ENCODE assay signal across 26 mouse cellular contexts in genomic region chr13:75785726-75786125, GRCm38 (mm10). TPM values are rescaled to one million over a fixed set of nuclear protein-coding genes. Genes with fewer than 3 reads are reported as not detected.
A peak's percentile ranks its signal among the peaks of the same experiment; 100 is the strongest.
DNase-seq lines count a peak whose midpoint lies in the region.
"Had no signal": no experiment of that assay in that cellular context is flagged by ENCODE, and none has a peak within 500 bp of the region (broad histone marks: within the 10 kb centered on the region; RNA-seq: fewer than 3 reads in every experiment).

No protein-coding gene starts in this region.

- intact Hi-C loops in heart, postnatal 36 days (cut with DNase I) = no loop called here

- H3K4me1 ChIP-seq in heart, embryonic 10.5 days = no peaks in the 10 kb centered on the region
- H3K4me1 ChIP-seq: forebrain, embryonic 10.5 days; forebrain, embryonic 13.5 days; heart, embryonic 15.5 days had no signal

- H3K4me3 ChIP-seq in heart, embryonic 10.5 days = no peak overlapping the region
- H3K4me3 ChIP-seq: forebrain, embryonic 10.5 days; forebrain, embryonic 13.5 days; heart, embryonic 12.5 days; heart, embryonic 15.5 days had no signal

- DNase-seq in gastrocnemius, adult 18-20 months (ENCODE audit: low spot score) = peak; percentile 63
- no peak for DNase-seq in gastrocnemius, postnatal 4 days (ENCODE audit: low spot score in 2 of 2)
- peak; percentile 33 for DNase-seq in heart, embryonic 10.5 days (ENCODE audit: low spot score)
- DNase-seq in heart, postnatal 36 days = no peak
- peak; percentile 72 for DNase-seq in skeletal muscle tissue, adult 2 months (ENCODE audit: low read depth, low spot score)
- no peak for DNase-seq in ovary, adult 18-20 months (ENCODE audit: low spot score)
- DNase-seq: adrenal gland, postnatal 14 days; B cell, adult 2 months; cerebellum, adult 11-12 months; cerebellum, adult 8-10 months; cerebellum, postnatal 10 days; cerebellum, postnatal 36 days; embryo, embryonic 11 days; heart, adult 11 months; heart, postnatal 10 days; heart, postnatal 4 days; kidney, adult 18-20 months had no signal

- H3K27ac ChIP-seq in heart, embryonic 10.5 days = no peak overlapping the region
- H3K27ac ChIP-seq: forebrain, embryonic 10.5 days; forebrain, embryonic 13.5 days; heart, embryonic 15.5 days; hindbrain, embryonic 14.5 days; hindbrain, postnatal 0 days had no signal

- no peaks in the 10 kb centered on the region for H3K36me3 ChIP-seq in heart, embryonic 10.5 days
- H3K36me3 ChIP-seq: forebrain, embryonic 10.5 days; G1E; heart, embryonic 12.5 days; heart, embryonic 15.5 days had no signal

- WGBS in heart, embryonic 10.5 days = 59% methylated on average over 4 of the region's 4 CpGs

- H3K9me3 ChIP-seq in heart, embryonic 10.5 days = no peaks in the 10 kb centered on the region
- H3K9me3 ChIP-seq: forebrain, embryonic 10.5 days; forebrain, embryonic 13.5 days; G1E; heart, embryonic 12.5 days; heart, embryonic 15.5 days had no signal

- no peaks in the 10 kb centered on the region for H3K27me3 ChIP-seq in heart, embryonic 10.5 days (ENCODE audit: insufficient read depth, poor library complexity, severe bottlenecking)
- H3K27me3 ChIP-seq: CH12.LX; forebrain, embryonic 13.5 days; heart, embryonic 12.5 days; heart, embryonic 15.5 days; Patski had no signal

RNA-seq across cellular contexts. Expression of gene Glrx, which starts 53.9 kb away (rescaled TPM):
- 10 to 100 TPM; 29.0 to 31.2 TPM for total RNA-seq in gastrocnemius, adult 18-20 months (2021)
- 10 to 100 TPM; 32.5 to 32.7 TPM for total RNA-seq in gastrocnemius, postnatal 4 days (2021)
- 50.6 and 74.5 TPM in 2 replicates for polyA plus RNA-seq in heart, embryonic 10.5 days (2016; fragmentation: Nextera tagmentation; extraction: Ambion mirVana)
- 10 to 100 TPM; 40.3 to 46.3 TPM for total RNA-seq in heart, postnatal 36 days (2021)

Comparison
In these comparisons a context has a peak if more than half of its experiments do, and no peak if none do; other contexts are left out.
1. DNase-seq: peak in gastrocnemius, adult 18-20 months (single experiment), heart, embryonic 10.5 days (single experiment) and skeletal muscle tissue, adult 2 months (single experiment); none in gastrocnemius, postnatal 4 days (0 of 2), heart, postnatal 36 days (0 of 2) and ovary, adult 18-20 months (single experiment).